Mouse (Mus musculus): ENCODE measurements at regions not wholly inside any gene's neighbourhood (a gene's known extent, or its start where the extent isn't known, plus 50 kb on each side); places are given as distances from the start of the nearest gene placed in this dataset.

GRCm38 (mm10) chr6:20761300-20761699 lies 454.0 kb upstream of the Kcnd2 start:
- WGBS = 78% methylated on average over 1 of the region's 1 CpGs
- Histone ChIP-seq H3K27ac (ENCODE audit: low read length) (no peak overlapping the region), H3K27me3 (replicated peaks; ENCODE audit: control insufficient read depth, insufficient read depth, low read length) (no peaks in the 10 kb centered on the region), H3K36me3 (ENCODE audit: control insufficient read depth, insufficient read depth) (no peaks in the 10 kb centered on the region), H3K4me1 (replicated peaks; ENCODE audit: control insufficient read depth, insufficient read depth, low read length) (no peaks in the 10 kb centered on the region), H3K4me2 (ENCODE audit: low read length) (no peak overlapping the region), H3K9me3 (ENCODE audit: control insufficient read depth, low read length) (no peaks in the 10 kb centered on the region), H3K4me3 (replicated peaks; ENCODE audit: low read length) (no peak overlapping the region), H3K9ac (replicated peaks; ENCODE audit: low read depth, low read length) (no peak overlapping the region)
- ATAC-seq = no peak

- no peak overlapping the region for H3K4me3 ChIP-seq (replicated peaks; ENCODE audit: low read length)
- H3K4me2 ChIP-seq (ENCODE audit: low read length) = no peak overlapping the region
- peak; percentile 54; the same call in 1 of the 2 replicates for ATAC-seq
- H3K27ac ChIP-seq (ENCODE audit: low read length) = no peak overlapping the region
- no peaks in the 10 kb centered on the region for H3K9me3 ChIP-seq (ENCODE audit: control insufficient read depth, low read length)
- no peaks in the 10 kb centered on the region for H3K36me3 ChIP-seq (ENCODE audit: control insufficient read depth, insufficient read depth)
- no peaks in the 10 kb centered on the region for H3K27me3 ChIP-seq (replicated peaks; ENCODE audit: control insufficient read depth, insufficient read depth, low read length)
- no peak overlapping the region for H3K9ac ChIP-seq (replicated peaks; ENCODE audit: low read depth, low read length)
- H3K4me1 ChIP-seq (replicated peaks; ENCODE audit: control insufficient read depth, insufficient read depth, low read length) = no peaks in the 10 kb centered on the region
- 56% methylated on average over 1 of the region's 1 CpGs for WGBS
These were observed 439.4 kb upstream of the Kcnd2 start for GRCm38 (mm10) chr6:20775872-20776271.

All from forebrain, embryonic 16.5 days (tissue).